Mouse (Mus musculus) megakaryocyte-erythroid progenitor cell, adult 5-6 weeks (primary cell): ENCODE data around the gene Scgb1c1. TPM values are rescaled to one million over a fixed set of nuclear protein-coding genes. Genes with fewer than 3 reads are reported as not detected.
"Not testable (repeated sequence)": the region's sequence is repeated elsewhere in the genome, so short reads cannot be mapped to it uniquely, and the experiment has no call there.

ENCODE experiments used
- ATAC-seq: replicated peaks from 2 replicates; pipeline ENCODE4 v1.8.0; 2016; ENCODE audit warnings: mild to moderate bottlenecking, inconsistent platforms; ENCODE audit not compliant: severe bottlenecking, poor library complexity, low FRiP score, low TSS enrichment
- total RNA-seq, 2 experiments: library from RNA; stranded (forward) in 1 of 2; stranded (reverse) in 1 of 2; fragments of 200-1000, 215-1000 nt in 1 of 2; fragments of >200 nt in 1 of 2; fragmentation: Nextera tagmentation in 1 of 2; gene quantifications; 2 replicates each; pipeline ENCODE4 v1.2.3; 2014 to 2017

Scgb1c1 gene
- total RNA-seq, 2 experiments from 2014 or later: not detected

DNA sequence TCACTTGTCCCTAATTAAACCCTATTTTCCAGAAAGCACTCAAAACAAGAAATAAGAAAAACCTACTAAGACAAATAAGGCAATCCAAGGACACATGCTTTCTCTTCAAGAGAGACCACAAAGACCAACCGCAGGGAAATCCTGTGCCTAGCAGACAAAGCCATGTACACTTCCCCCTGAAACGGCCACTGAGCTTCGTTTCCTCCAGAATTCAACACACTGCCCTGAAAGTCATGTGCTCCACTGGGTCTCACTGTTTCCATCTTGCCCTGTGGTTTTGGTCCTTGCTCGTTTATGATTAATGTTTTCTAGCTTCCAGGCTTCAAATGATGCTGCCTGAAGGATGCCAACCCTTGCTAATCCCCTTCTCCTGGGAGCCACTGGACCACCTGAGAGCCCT is 28.9 kb downstream of the Scgb1c1 start:
- ATAC-seq: no peak

DNA sequence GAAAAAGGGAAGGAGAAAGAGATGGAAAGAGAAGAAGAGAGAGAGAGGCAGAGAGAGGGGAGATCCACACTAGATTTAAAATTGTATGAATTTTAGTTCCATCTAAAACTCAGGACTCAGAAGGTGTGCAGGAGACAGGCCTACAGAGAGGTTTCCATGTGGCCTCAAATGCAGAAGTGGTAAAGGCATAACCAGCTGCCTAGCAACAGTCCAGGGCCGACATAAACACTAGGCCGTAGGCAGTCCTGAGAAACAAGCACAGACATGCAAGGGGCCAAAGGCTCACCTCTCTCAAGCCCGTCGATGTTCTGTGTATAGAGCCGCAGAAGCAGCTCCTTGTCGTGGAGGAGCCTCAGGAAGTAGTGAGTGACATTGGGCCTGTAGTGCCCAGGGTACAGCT is 32.0 kb downstream of the Scgb1c1 start:
- no peak for ATAC-seq

GRCm38 (mm10) chr7:140879355-140879754 is 34.0 kb downstream of the Scgb1c1 start:
- ATAC-seq: peak; percentile 38

- no peak for ATAC-seq
These were observed 35.1 kb downstream of the Scgb1c1 start for GRCm38 (mm10) chr7:140880419-140880818.

- 0 out of 2 replicates have a peak, but pooled peaks have one; percentile 16 for ATAC-seq
These were observed 35.6 kb downstream of the Scgb1c1 start for GRCm38 (mm10) chr7:140880865-140881515.

- peak; percentile 85 for ATAC-seq
These were observed 36.5 kb downstream of the Scgb1c1 start, which contains the start of the genes Psmd13 and Sirt3 for GRCm38 (mm10) chr7:140881696-140882468. Psmd13 (plus strand) TSS chr7:140881968. Sirt3 (minus strand) TSS chr7:140882309.

- ATAC-seq: no peak; the same call in 1 of the 2 replicates
These were observed 37.1 kb downstream of the Scgb1c1 start for GRCm38 (mm10) chr7:140882469-140882803.

GRCm38 (mm10) chr7:140890636-140891035 is 45.3 kb downstream of the Scgb1c1 start:
- not testable (repeated sequence) for ATAC-seq

- no peak for ATAC-seq
These were observed 48.7 kb downstream of the Scgb1c1 start for GRCm38 (mm10) chr7:140894031-140894430.

DNA sequence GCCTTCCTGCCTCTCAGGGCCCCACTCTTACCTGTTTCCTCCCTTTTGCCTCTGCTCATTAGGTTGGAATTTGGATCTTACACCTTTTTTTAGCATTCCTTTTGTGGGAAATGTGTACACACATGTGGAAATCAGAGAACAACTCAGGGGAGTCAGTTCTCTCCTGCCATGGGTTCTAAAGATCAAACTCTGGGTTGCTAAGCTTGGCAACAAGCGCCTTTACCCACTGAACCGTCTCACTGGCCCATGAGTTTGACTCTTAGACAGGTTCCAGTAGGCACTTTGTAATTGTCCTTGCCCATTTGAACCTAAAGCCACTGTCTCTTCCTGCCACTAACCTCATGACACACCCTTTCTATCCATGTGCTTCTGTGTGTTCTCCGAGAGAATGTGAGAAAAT is 49.3 kb downstream of the Scgb1c1 start:
- ATAC-seq: no peak

Other genes starting within 250 kb of the Scgb1c1 start
- not detected in 2 replicates for gene Olfr46, start 244.3 kb upstream of the Scgb1c1 start, total RNA-seq (2014; fragmentation: Nextera tagmentation)
- not detected in 2 replicates for gene Olfr46, start 244.3 kb upstream of the Scgb1c1 start, total RNA-seq (2017)
- not detected in 2 replicates for gene Olfr61, start 216.6 kb upstream of the Scgb1c1 start, total RNA-seq (2014; fragmentation: Nextera tagmentation)
- not detected in 2 replicates for gene Olfr61, start 216.6 kb upstream of the Scgb1c1 start, total RNA-seq (2017)
- not detected in 2 replicates for gene Olfr53, start 199.1 kb upstream of the Scgb1c1 start, total RNA-seq (2014; fragmentation: Nextera tagmentation)
- gene Olfr53, start 199.1 kb upstream of the Scgb1c1 start, total RNA-seq (2017): not detected in 2 replicates
- gene Olfr539, start 185.6 kb upstream of the Scgb1c1 start, total RNA-seq (2014; fragmentation: Nextera tagmentation): not detected in 2 replicates
- not detected in 2 replicates for gene Olfr539, start 185.6 kb upstream of the Scgb1c1 start, total RNA-seq (2017)
- 0.20 TPM in 1 of 2 replicates, not detected in the other for gene Olfr45, start 163.6 kb upstream of the Scgb1c1 start, total RNA-seq (2014; fragmentation: Nextera tagmentation)
- gene Olfr45, start 163.6 kb upstream of the Scgb1c1 start, total RNA-seq (2017): not detected in 2 replicates
- gene Olfr541, start 148.3 kb upstream of the Scgb1c1 start, total RNA-seq (2014; fragmentation: Nextera tagmentation): not detected in 2 replicates
- gene Olfr541, start 148.3 kb upstream of the Scgb1c1 start, total RNA-seq (2017): not detected in 2 replicates
- not detected in 2 replicates for gene Cyp2e1, start 81.8 kb upstream of the Scgb1c1 start, total RNA-seq (2014; fragmentation: Nextera tagmentation)
- not detected in 2 replicates for gene Cyp2e1, start 81.8 kb upstream of the Scgb1c1 start, total RNA-seq (2017)
- gene Syce1, start 57.7 kb upstream of the Scgb1c1 start, total RNA-seq (2014; fragmentation: Nextera tagmentation): not detected in 2 replicates
- not detected in 2 replicates for gene Syce1, start 57.7 kb upstream of the Scgb1c1 start, total RNA-seq (2017)
- gene Zfp941, start 23.4 kb upstream of the Scgb1c1 start, total RNA-seq (2014; fragmentation: Nextera tagmentation): 4.0 TPM in 1 of 2 replicates, not detected in the other
- gene Zfp941, start 23.4 kb upstream of the Scgb1c1 start, total RNA-seq (2017): 0.56 and 2.7 TPM in 2 replicates
- not detected in 2 replicates for gene Urah, start 10.5 kb upstream of the Scgb1c1 start, total RNA-seq (2014; fragmentation: Nextera tagmentation)
- not detected in 2 replicates for gene Urah, start 10.5 kb upstream of the Scgb1c1 start, total RNA-seq (2017)
- gene Odf3, start 2.3 kb downstream of the Scgb1c1 start, total RNA-seq (2014; fragmentation: Nextera tagmentation): not detected in 2 replicates
- gene Odf3, start 2.3 kb downstream of the Scgb1c1 start, total RNA-seq (2017): not detected in 2 replicates
- gene Gm45785, start 10.8 kb downstream of the Scgb1c1 start, total RNA-seq (2014; fragmentation: Nextera tagmentation): not detected in 2 replicates
- 3.0 TPM in 1 of 2 replicates, not detected in the other for gene Gm45785, start 10.8 kb downstream of the Scgb1c1 start, total RNA-seq (2017)
- gene Ric8a, start 11.4 kb downstream of the Scgb1c1 start, total RNA-seq (2014; fragmentation: Nextera tagmentation): 30.0 and 44.3 TPM in 2 replicates
- gene Ric8a, start 11.4 kb downstream of the Scgb1c1 start, total RNA-seq (2017): 19.2 and 27.5 TPM in 2 replicates
- gene Bet1l, start 12.0 kb downstream of the Scgb1c1 start, total RNA-seq (2014; fragmentation: Nextera tagmentation): 12.9 and 14.5 TPM in 2 replicates
- 12.8 and 16.1 TPM in 2 replicates for gene Bet1l, start 12.0 kb downstream of the Scgb1c1 start, total RNA-seq (2017)
- gene Psmd13, start 36.4 kb downstream of the Scgb1c1 start, total RNA-seq (2014; fragmentation: Nextera tagmentation): 86.3 and 118 TPM in 2 replicates
- gene Psmd13, start 36.4 kb downstream of the Scgb1c1 start, total RNA-seq (2017): 169 and 203 TPM in 2 replicates
- 27.7 and 32.4 TPM in 2 replicates for gene Sirt3, start 36.8 kb downstream of the Scgb1c1 start, total RNA-seq (2014; fragmentation: Nextera tagmentation)
- 18.2 and 23.4 TPM in 2 replicates for gene Sirt3, start 36.8 kb downstream of the Scgb1c1 start, total RNA-seq (2017)
- not detected in 2 replicates for gene Cox8b, start 54.9 kb downstream of the Scgb1c1 start, total RNA-seq (2014; fragmentation: Nextera tagmentation)
- gene Cox8b, start 54.9 kb downstream of the Scgb1c1 start, total RNA-seq (2017): not detected in 2 replicates
- gene Nlrp6, start 75.4 kb downstream of the Scgb1c1 start, total RNA-seq (2014; fragmentation: Nextera tagmentation): 0.52 TPM in 1 of 2 replicates, not detected in the other
- gene Nlrp6, start 75.4 kb downstream of the Scgb1c1 start, total RNA-seq (2017): not detected in 2 replicates
- 12.2 and 18.7 TPM in 2 replicates for gene Pgghg, start 95.8 kb downstream of the Scgb1c1 start, total RNA-seq (2014; fragmentation: Nextera tagmentation)
- 6.1 and 7.2 TPM in 2 replicates for gene Pgghg, start 95.8 kb downstream of the Scgb1c1 start, total RNA-seq (2017)
- 0.55 TPM in 1 of 2 replicates, not detected in the other for gene Ifitm5, start 104.7 kb downstream of the Scgb1c1 start, total RNA-seq (2014; fragmentation: Nextera tagmentation)
- 2.4 TPM in 1 of 2 replicates, not detected in the other for gene Ifitm5, start 104.7 kb downstream of the Scgb1c1 start, total RNA-seq (2017)
- not detected in 2 replicates for gene Gm45717, start 110.4 kb downstream of the Scgb1c1 start, total RNA-seq (2014; fragmentation: Nextera tagmentation)
- gene Gm45717, start 110.4 kb downstream of the Scgb1c1 start, total RNA-seq (2017): not detected in 2 replicates
- gene Ifitm2, start 110.4 kb downstream of the Scgb1c1 start, total RNA-seq (2014; fragmentation: Nextera tagmentation): 285 and 292 TPM in 2 replicates
- gene Ifitm2, start 110.4 kb downstream of the Scgb1c1 start, total RNA-seq (2017): 265 and 278 TPM in 2 replicates
- 37.2 and 54.3 TPM in 2 replicates for gene Ifitm1, start 121.7 kb downstream of the Scgb1c1 start, total RNA-seq (2014; fragmentation: Nextera tagmentation)
- 20.9 and 50.8 TPM in 2 replicates for gene Ifitm1, start 121.7 kb downstream of the Scgb1c1 start, total RNA-seq (2017)
- gene Ifitm3, start 165.2 kb downstream of the Scgb1c1 start, total RNA-seq (2014; fragmentation: Nextera tagmentation): 53.9 and 67.3 TPM in 2 replicates
- 54.1 and 55.3 TPM in 2 replicates for gene Ifitm3, start 165.2 kb downstream of the Scgb1c1 start, total RNA-seq (2017)
- not detected in 2 replicates for gene Ifitm6, start 172.4 kb downstream of the Scgb1c1 start, total RNA-seq (2014; fragmentation: Nextera tagmentation)
- 25.3 TPM in 1 of 2 replicates, not detected in the other for gene Ifitm6, start 172.4 kb downstream of the Scgb1c1 start, total RNA-seq (2017)
- gene Gm17387, start 183.6 kb downstream of the Scgb1c1 start, total RNA-seq (2014; fragmentation: Nextera tagmentation): not detected in 2 replicates
- not detected in 2 replicates for gene Gm17387, start 183.6 kb downstream of the Scgb1c1 start, total RNA-seq (2017)
- gene B4galnt4, start 215.6 kb downstream of the Scgb1c1 start, total RNA-seq (2014; fragmentation: Nextera tagmentation): 0.20 and 0.70 TPM in 2 replicates
- gene B4galnt4, start 215.6 kb downstream of the Scgb1c1 start, total RNA-seq (2017): not detected in 2 replicates
- gene Pkp3, start 232.7 kb downstream of the Scgb1c1 start, total RNA-seq (2014; fragmentation: Nextera tagmentation): 0.17 and 11.2 TPM in 2 replicates
- 2.8 TPM in 1 of 2 replicates, not detected in the other for gene Pkp3, start 232.7 kb downstream of the Scgb1c1 start, total RNA-seq (2017)